Mouse (Mus musculus) liver, postnatal 0 days (tissue): Measurements from ENCODE around the gene Glt6d1. TPM values are rescaled to one million over a fixed set of nuclear protein-coding genes. Genes with fewer than 3 reads are reported as not detected.
"Not testable (repeated sequence)": the region's sequence is repeated elsewhere in the genome, so short reads cannot be mapped to it uniquely, and the experiment has no call there.

ENCODE experiments used
- ATAC-seq: fragments of 200-750 bp; cut with Nextera tagmentation; 2 replicates; pipeline ENCODE4 v1.8.0; 2017; ENCODE audit warnings: mild to moderate bottlenecking, moderate library complexity
- DNase-seq: peaks from one replicate; pipeline ENCODE4 v3.0.0-alpha.2; 2016
- H3K27ac ChIP-seq: fragments of 300-500 bp; sonication (generic); 2 replicates; pipeline ENCODE4 v1.5.1; 2014; ENCODE audit warnings: antibody characterized with exemption, moderate library complexity, mild to moderate bottlenecking, low read depth
- H3K27me3 ChIP-seq: fragments of 300-500 bp; sonication (generic); 2 replicates; pipeline ENCODE4 v1.6.1; 2014; ENCODE audit warnings: low read length, control low read depth, mixed read lengths; ENCODE audit not compliant: insufficient read depth
- H3K36me3 ChIP-seq: fragments of 300-500 bp; sonication (generic); replicated peaks from 2 replicates; pipeline ENCODE4 v1.6.1; 2014; ENCODE audit warnings: mild to moderate bottlenecking, control low read depth, low read length, moderate library complexity, mixed read lengths; ENCODE audit not compliant: insufficient read depth
- H3K4me1 ChIP-seq: fragments of 300-500 bp; sonication (generic); 2 replicates; pipeline ENCODE4 v1.6.1; 2014; ENCODE audit warnings: antibody characterized with exemption, mild to moderate bottlenecking, control low read depth; ENCODE audit not compliant: insufficient read depth
- H3K4me2 ChIP-seq: fragments of 300-500 bp; sonication (generic); 2 replicates; pipeline ENCODE4 v1.6.1; 2014; ENCODE audit warnings: low read depth, mild to moderate bottlenecking, low read length, moderate library complexity, mixed read lengths
- H3K4me3 ChIP-seq: fragments of 300-500 bp; sonication (generic); 2 replicates; pipeline ENCODE4 v1.5.1; 2014; ENCODE audit warnings: low read depth, low read length
- H3K9ac ChIP-seq: fragments of 300-500 bp; sonication (generic); replicated peaks from 2 replicates; pipeline ENCODE4 v1.6.1; 2014; ENCODE audit warnings: mild to moderate bottlenecking, moderate library complexity
- H3K9me3 ChIP-seq: fragments of 300-500 bp; sonication (generic); 2 replicates; pipeline ENCODE4 v1.6.1; 2016; ENCODE audit warnings: mild to moderate bottlenecking, control low read depth, low read length, mixed read lengths
- CTCF ChIP-seq: sonication (generic); IDR thresholded peaks from 2 replicates; pipeline ENCODE4 v1.5.1; 2016; ENCODE audit warnings: antibody characterized with exemption, low read depth
- EP300 ChIP-seq: IDR thresholded peaks from 2 replicates; pipeline ENCODE4 v1.6.1; 2016; ENCODE audit warnings: antibody characterized with exemption, low read depth, mild to moderate bottlenecking
- WGBS: fragments of 180-500 bp; shearing (Covaris S2); extraction: QIAGEN DNeasy Blood & Tissue Kit; methylation state at CpG from one replicate; pipeline ENCODE4 v1.1.7; 2014; ENCODE audit not compliant: insufficient replicate concordance; 5-methylcytosine and 5-hydroxymethylcytosine counted together
- polyA plus RNA-seq: library from polyadenylated mRNA; unstranded; fragments of >200 nt; fragmentation: Nextera tagmentation; extraction: Ambion mirVana; gene quantifications from 2 replicates; pipeline ENCODE4 v1.2.1, GENCODE M21; 2015

Glt6d1 gene
- polyA plus RNA-seq = not detected in 2 replicates

DNA sequence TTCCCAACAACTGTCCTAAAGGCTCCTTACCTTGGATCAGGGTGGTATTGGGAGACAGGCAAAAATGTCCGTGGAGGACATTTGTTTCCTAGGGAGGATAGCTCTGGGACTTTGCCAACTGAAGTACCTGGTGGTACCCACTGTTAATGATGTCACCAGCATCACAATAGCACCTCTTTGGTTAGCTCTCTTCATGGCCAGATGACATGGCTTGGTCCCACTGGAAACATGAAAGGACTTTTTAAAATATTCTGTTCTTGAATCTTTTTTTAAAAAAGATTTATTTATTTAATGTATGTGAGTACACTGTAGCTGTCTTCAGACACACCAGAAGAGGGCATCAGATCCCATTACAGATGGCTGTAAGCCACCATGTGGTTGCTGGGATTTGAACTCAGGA is at the start of gene Glt6d1:
TSS of gene Glt6d1 (minus strand) at position 101 of the 400 bp plus-strand sequence.
- H3K4me3 ChIP-seq, H3K4me2 ChIP-seq, H3K27me3 ChIP-seq, H3K27ac ChIP-seq, H3K9me3 ChIP-seq, H3K4me1 ChIP-seq, H3K36me3 ChIP-seq, H3K9ac ChIP-seq, ATAC-seq, DNase-seq: not testable (repeated sequence)
- 60% methylated on average over 1 of the region's 1 CpGs for WGBS

DNA sequence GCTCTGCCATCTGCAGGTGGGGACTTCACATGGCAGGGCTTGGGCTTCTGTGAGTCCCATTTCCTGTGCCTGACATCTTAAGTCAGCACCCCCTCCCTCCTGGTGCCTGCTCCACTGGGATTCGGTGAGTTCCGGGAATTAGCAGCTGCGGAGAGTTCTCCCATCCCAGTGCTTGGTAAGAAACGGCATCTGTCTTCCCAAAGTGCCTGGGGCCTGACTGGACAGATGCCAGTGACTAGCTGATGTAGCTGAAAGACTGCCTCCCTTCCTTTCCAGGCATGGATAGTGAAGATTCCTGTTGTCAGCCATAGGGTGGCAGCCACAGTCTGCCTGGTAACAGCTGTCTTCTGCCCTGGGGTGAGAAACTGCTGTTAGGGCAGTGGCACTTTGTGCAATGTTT is 49.8 kb upstream of the Glt6d1 start:
- ATAC-seq (no peak), DNase-seq (no peak)
- no peaks in the 10 kb centered on the region for H3K36me3 ChIP-seq
- no peak overlapping the region for H3K4me3 ChIP-seq
- 18% methylated on average over 4 of the region's 4 CpGs for WGBS
- peaks cover 30% of the 10 kb centered on the region for H3K27me3 ChIP-seq
- H3K27ac ChIP-seq = no peak overlapping the region
- no peaks in the 10 kb centered on the region for H3K9me3 ChIP-seq
- H3K4me1 ChIP-seq = peaks cover 3% of the 10 kb centered on the region
- no peak overlapping the region for H3K9ac ChIP-seq
- no peak overlapping the region for H3K4me2 ChIP-seq
- 0 out of 2 replicates have a peak, but pooled peaks have one; percentile 9 for TF ChIP-seq CTCF
- no peak for TF ChIP-seq EP300

- Histone ChIP-seq H3K27me3 (peaks cover 30% of the 10 kb centered on the region), H3K4me2 (peak overlapping the region; percentile 61)
- WGBS = 8% methylated on average over 18 of the region's 18 CpGs
Observed at GRCm38 (mm10) chr2:25864230-25864629, 48.6 kb upstream of the Glt6d1 start.

GRCm38 (mm10) chr2:25863337-25864131 is 47.9 kb upstream of the Glt6d1 start, which contains the start of gene Kcnt1:
Gene Kcnt1, plus strand, starts transcription at chr2:25863734.
- 3% methylated on average over 46 of the region's 53 CpGs for WGBS
- no peak within 1 kb of the TSS for H3K9ac ChIP-seq
- peak within 1 kb of the TSS; percentile 30 for H3K4me3 ChIP-seq
- no peaks in the 10 kb centered on the region for H3K36me3 ChIP-seq
- H3K4me1 ChIP-seq = peaks cover 3% of the 10 kb centered on the region
- H3K9me3 ChIP-seq = no peaks in the 10 kb centered on the region
- ATAC-seq (no peak), DNase-seq (peak; percentile 34)
- H3K27ac ChIP-seq = no peak within 1 kb of the TSS
- H3K27me3 ChIP-seq = peaks cover 30% of the 10 kb centered on the region
- no peak for TF ChIP-seq EP300
- peak within 1 kb of the TSS; percentile 61 for H3K4me2 ChIP-seq

More at GRCm38 (mm10) chr2:25864230-25864629, 48.6 kb upstream of the Glt6d1 start:
- Histone ChIP-seq H3K9ac (no peak overlapping the region), H3K9me3 (no peaks in the 10 kb centered on the region), H3K4me3 (0 out of 2 replicates have a peak overlapping the region, but pooled peaks have one; percentile 30), H3K36me3 (no peaks in the 10 kb centered on the region), H3K27ac (no peak overlapping the region), H3K4me1 (peaks cover 3% of the 10 kb centered on the region)
- DNase-seq (no peak), ATAC-seq (no peak)
- TF ChIP-seq CTCF = no peak
- no peak for TF ChIP-seq EP300

DNA sequence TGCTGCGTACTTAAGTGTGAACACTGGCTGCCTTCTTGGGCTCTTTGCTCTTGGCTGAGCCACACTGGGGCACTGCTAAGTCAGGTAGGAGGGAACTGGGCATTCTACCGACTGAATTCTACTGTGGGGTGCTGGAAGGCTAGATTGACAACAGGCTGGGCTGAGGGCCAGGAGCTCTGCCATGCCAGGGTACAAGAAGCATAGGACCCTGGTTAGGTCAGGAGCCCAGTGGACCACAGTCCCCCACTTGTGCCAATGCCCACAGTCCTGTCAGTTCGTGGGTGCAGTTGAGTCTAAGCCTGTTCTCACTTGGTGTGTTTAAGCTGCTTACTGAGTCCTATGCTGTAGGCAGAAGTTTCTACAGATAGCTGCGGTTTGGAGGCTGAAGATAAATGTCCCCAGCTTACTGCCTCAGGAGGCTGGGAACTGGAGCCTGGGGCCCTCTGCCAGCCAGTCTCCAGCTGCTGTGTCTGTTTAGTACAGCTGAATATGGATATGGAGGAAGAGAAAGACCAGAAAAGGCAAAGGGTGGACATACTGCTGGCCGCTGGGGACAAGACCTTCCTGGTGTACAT is 47.1 kb upstream of the Glt6d1 start:
- DNase-seq (no peak), ATAC-seq (no peak)
- H3K4me2 ChIP-seq = no peak overlapping the region

GRCm38 (mm10) chr2:25862038-25862437 is 46.4 kb upstream of the Glt6d1 start:
- peaks cover 30% of the 10 kb centered on the region for H3K27me3 ChIP-seq
- H3K9me3 ChIP-seq = no peaks in the 10 kb centered on the region
- no peak for DNase-seq
- peaks cover 3% of the 10 kb centered on the region for H3K4me1 ChIP-seq
- H3K9ac ChIP-seq = no peak overlapping the region
- H3K4me3 ChIP-seq = no peak overlapping the region
- H3K27ac ChIP-seq = no peak overlapping the region
- H3K36me3 ChIP-seq = no peaks in the 10 kb centered on the region
- no peak overlapping the region for H3K4me2 ChIP-seq
- TF ChIP-seq EP300 (no peak), CTCF (no peak)
- WGBS = 82% methylated on average over 2 of the region's 2 CpGs
- no peak for ATAC-seq

More for the DNA sequence above, 47.1 kb upstream of the Glt6d1 start:
- no peak overlapping the region for H3K27ac ChIP-seq
- peaks cover 30% of the 10 kb centered on the region for H3K27me3 ChIP-seq
- no peak for TF ChIP-seq CTCF
- H3K9ac ChIP-seq = no peak overlapping the region
- H3K4me3 ChIP-seq = no peak overlapping the region
- H3K36me3 ChIP-seq = no peaks in the 10 kb centered on the region
- 52% methylated on average over 5 of the region's 5 CpGs for WGBS
- H3K4me1 ChIP-seq = peaks cover 3% of the 10 kb centered on the region
- no peaks in the 10 kb centered on the region for H3K9me3 ChIP-seq
